Mouse (Mus musculus) intestine, embryonic 16.5 days (tissue): ENCODE results near the gene Arl5c. TPM values are rescaled to one million over a fixed set of nuclear protein-coding genes. Genes with fewer than 3 reads are reported as not detected.
A peak's percentile ranks its signal among the peaks of the same experiment; 100 is the strongest.

Experiments
- ATAC-seq: fragments of 200-750 bp; cut with Nextera tagmentation; 2 replicates; pipeline ENCODE4 v1.8.0; 2017; ENCODE audit warnings: moderate TSS enrichment, moderate library complexity
- H3K27ac ChIP-seq: fragments of 300-500 bp; sonication (generic); 2 replicates; pipeline ENCODE4 v1.5.1; 2014; ENCODE audit warnings: mild to moderate bottlenecking, low read length
- H3K27me3 ChIP-seq: fragments of 300-500 bp; sonication (generic); replicated peaks from 2 replicates; pipeline ENCODE4 v1.6.1; 2014; ENCODE audit warnings: low read length, control low read depth, mixed read lengths; ENCODE audit not compliant: control insufficient read depth, insufficient read depth
- H3K36me3 ChIP-seq: fragments of 300-500 bp; sonication (generic); 2 replicates; pipeline ENCODE4 v1.6.1; 2014; ENCODE audit warnings: low read length, control low read depth; ENCODE audit not compliant: control insufficient read depth, insufficient read depth
- H3K4me1 ChIP-seq: fragments of 300-500 bp; sonication (generic); 2 replicates; pipeline ENCODE4 v1.6.1; 2014; ENCODE audit warnings: low read length, control low read depth, mixed read lengths; ENCODE audit not compliant: control insufficient read depth, insufficient read depth
- H3K4me2 ChIP-seq: fragments of 300-500 bp; sonication (generic); 2 replicates; pipeline ENCODE4 v1.6.1; 2014; ENCODE audit warnings: low read depth, low read length, control low read depth
- H3K4me3 ChIP-seq: fragments of 300-500 bp; sonication (generic); 2 replicates; pipeline ENCODE4 v1.5.1; 2014; ENCODE audit warnings: mild to moderate bottlenecking, low read length
- H3K9ac ChIP-seq: fragments of 300-500 bp; sonication (generic); 2 replicates; pipeline ENCODE4 v1.6.1; 2014; ENCODE audit warnings: low read depth, low read length
- H3K9me3 ChIP-seq: fragments of 300-500 bp; sonication (generic); 2 replicates; pipeline ENCODE4 v1.6.1; 2016; ENCODE audit warnings: low read length, control low read depth; ENCODE audit not compliant: control insufficient read depth
- WGBS: fragments of 180-500 bp; shearing (Covaris S2); extraction: QIAGEN DNeasy Blood & Tissue Kit; methylation state at CpG from one replicate; pipeline ENCODE4 v1.1.7; 2014; 5-methylcytosine and 5-hydroxymethylcytosine counted together
- polyA plus RNA-seq: library from polyadenylated mRNA; unstranded; fragments of >200 nt; fragmentation: Nextera tagmentation; extraction: Ambion mirVana; gene quantifications from 2 replicates; pipeline ENCODE4 v1.2.1, GENCODE M21; 2015

Gene Arl5c
- polyA plus RNA-seq, 1 experiment from 2014 or later: 9.9 TPM

GRCm38 (mm10) chr11:98000378-98001140, 4.6 kb upstream of the Arl5c start:
- no peak overlapping the region for H3K27ac ChIP-seq
- no peaks in the 10 kb centered on the region for H3K9me3 ChIP-seq
- H3K36me3 ChIP-seq: peaks cover 2% of the 10 kb centered on the region; the same call in 1 of the 2 replicates
- ATAC-seq: no peak
- H3K27me3 ChIP-seq: peaks cover 12% of the 10 kb centered on the region; the same call in 1 of the 2 replicates
- 26% methylated on average over 7 of the region's 7 CpGs for WGBS
- H3K9ac ChIP-seq: no peak overlapping the region
- H3K4me3 ChIP-seq: no peak overlapping the region
- H3K4me2 ChIP-seq: no peak overlapping the region
- H3K4me1 ChIP-seq: peaks cover 8% of the 10 kb centered on the region

GRCm38 (mm10) chr11:97999748-98000147, 3.8 kb upstream of the Arl5c start:
- no peak overlapping the region for H3K9ac ChIP-seq
- no peaks in the 10 kb centered on the region for H3K9me3 ChIP-seq
- H3K27ac ChIP-seq: no peak overlapping the region
- ATAC-seq: no peak
- H3K36me3 ChIP-seq: no peaks in the 10 kb centered on the region; the same call in 1 of the 2 replicates
- 53% methylated on average over 5 of the region's 5 CpGs for WGBS
- peaks cover 17% of the 10 kb centered on the region for H3K4me1 ChIP-seq
- H3K4me2 ChIP-seq: no peak overlapping the region
- H3K4me3 ChIP-seq: no peak overlapping the region
- H3K27me3 ChIP-seq: peaks cover 12% of the 10 kb centered on the region; the same call in 1 of the 2 replicates

GRCm38 (mm10) chr11:97998898-97999608, 3.1 kb upstream of the Arl5c start:
- Histone ChIP-seq H3K27ac (no peak overlapping the region), H3K4me2 (no peak overlapping the region), H3K36me3 (no peaks in the 10 kb centered on the region; the same call in 1 of the 2 replicates), H3K9ac (no peak overlapping the region), H3K9me3 (no peaks in the 10 kb centered on the region), H3K4me1 (peaks cover 22% of the 10 kb centered on the region), H3K4me3 (no peak overlapping the region), H3K27me3 (peaks cover 12% of the 10 kb centered on the region; the same call in 1 of the 2 replicates)
- 54% methylated on average over 7 of the region's 7 CpGs for WGBS
- no peak for ATAC-seq

GRCm38 (mm10) chr11:97998074-97998793, 2.3 kb upstream of the Arl5c start:
- Histone ChIP-seq H3K4me2 (no peak overlapping the region), H3K4me3 (no peak overlapping the region), H3K4me1 (peaks cover 20% of the 10 kb centered on the region), H3K36me3 (no peaks in the 10 kb centered on the region; the same call in 1 of the 2 replicates), H3K9me3 (no peaks in the 10 kb centered on the region), H3K27ac (no peak overlapping the region), H3K27me3 (peaks cover 12% of the 10 kb centered on the region; the same call in 1 of the 2 replicates), H3K9ac (no peak overlapping the region)
- no peak for ATAC-seq
- WGBS: 76% methylated on average over 11 of the region's 11 CpGs

- 73% methylated on average over 8 of the region's 8 CpGs for WGBS
- no peak overlapping the region for H3K27ac ChIP-seq
- no peak for ATAC-seq
- no peaks in the 10 kb centered on the region for H3K9me3 ChIP-seq
- H3K27me3 ChIP-seq: peaks cover 12% of the 10 kb centered on the region; the same call in 1 of the 2 replicates
- no peaks in the 10 kb centered on the region for H3K36me3 ChIP-seq
- H3K4me1 ChIP-seq: peaks cover 16% of the 10 kb centered on the region
- no peak overlapping the region for H3K4me2 ChIP-seq
- H3K4me3 ChIP-seq: no peak overlapping the region
- 0 out of 2 replicates have a peak overlapping the region, but pooled peaks have one; percentile 29 for H3K9ac ChIP-seq
These were observed 1.5 kb upstream of the Arl5c start for GRCm38 (mm10) chr11:97997387-97997960.

GRCm38 (mm10) chr11:97996691-97997090, 710 bp upstream of the Arl5c start:
- no peak for ATAC-seq
- Histone ChIP-seq H3K36me3 (no peaks in the 10 kb centered on the region), H3K4me3 (no peak overlapping the region), H3K9ac (no peak overlapping the region), H3K27me3 (peaks cover 6% of the 10 kb centered on the region; the same call in 1 of the 2 replicates), H3K4me1 (peaks cover 16% of the 10 kb centered on the region), H3K9me3 (no peaks in the 10 kb centered on the region), H3K27ac (no peak overlapping the region), H3K4me2 (no peak overlapping the region)
- 69% methylated on average over 1 of the region's 1 CpGs for WGBS

- H3K4me2 ChIP-seq: peak overlapping the region; percentile 94
These were observed 1.4 kb downstream of the Arl5c start for GRCm38 (mm10) chr11:97994539-97995100.

GRCm38 (mm10) chr11:97988530-97989096, 7.4 kb downstream of the Arl5c start:
- WGBS: under 1% methylated on average over 26 of the region's 26 CpGs
- Histone ChIP-seq H3K9me3 (no peaks in the 10 kb centered on the region), H3K4me3 (peak overlapping the region; percentile 92), H3K27me3 (peaks cover 18% of the 10 kb centered on the region), H3K9ac (peak overlapping the region; percentile 84), H3K27ac (peak overlapping the region; percentile 91), H3K4me1 (peaks cover 15% of the 10 kb centered on the region), H3K36me3 (no peaks in the 10 kb centered on the region), H3K4me2 (peak overlapping the region; percentile 63)
- peak; percentile 87 for ATAC-seq

More at GRCm38 (mm10) chr11:97994539-97995100, 1.4 kb downstream of the Arl5c start:
- Histone ChIP-seq H3K9ac (peak overlapping the region; percentile 65), H3K27ac (no peak overlapping the region), H3K9me3 (no peaks in the 10 kb centered on the region), H3K27me3 (no peaks in the 10 kb centered on the region), H3K4me1 (peaks cover 21% of the 10 kb centered on the region), H3K36me3 (no peaks in the 10 kb centered on the region), H3K4me3 (peak overlapping the region; percentile 55)
- 8% methylated on average over 13 of the region's 13 CpGs for WGBS
- peak; percentile 57 for ATAC-seq
